Mouse (Mus musculus): ENCODE results near the gene Tha1. TPM values are rescaled to one million over a fixed set of nuclear protein-coding genes. Genes with fewer than 3 reads are reported as not detected.
"Not testable (repeated sequence)": the region's sequence is repeated elsewhere in the genome, so short reads cannot be mapped to it uniquely, and the experiment has no call there.

The Tha1 gene
- polyA plus RNA-seq, 1 experiment from 2014 or later = 1.7 TPM

- no peaks in the 10 kb centered on the region for H3K9me3 ChIP-seq (replicated peaks)
- peaks cover 14% of the 10 kb centered on the region for H3K36me3 ChIP-seq
- H3K4me1 ChIP-seq = peaks cover 45% of the 10 kb centered on the region
- H3K4me2 ChIP-seq = no peak overlapping the region
- ATAC-seq = no peak
- H3K27me3 ChIP-seq (replicated peaks) = no peaks in the 10 kb centered on the region
- no peak overlapping the region for H3K9ac ChIP-seq
- peak overlapping the region; percentile 62; the same call in 1 of the 2 replicates for H3K27ac ChIP-seq
- no peak overlapping the region for H3K4me3 ChIP-seq
- WGBS (ENCODE audit: insufficient replicate concordance) = 48% methylated on average over 5 of the region's 5 CpGs
Measured at GRCm38 (mm10) chr11:117846640-117847039, 26.6 kb downstream of the Tha1 start.

DNA sequence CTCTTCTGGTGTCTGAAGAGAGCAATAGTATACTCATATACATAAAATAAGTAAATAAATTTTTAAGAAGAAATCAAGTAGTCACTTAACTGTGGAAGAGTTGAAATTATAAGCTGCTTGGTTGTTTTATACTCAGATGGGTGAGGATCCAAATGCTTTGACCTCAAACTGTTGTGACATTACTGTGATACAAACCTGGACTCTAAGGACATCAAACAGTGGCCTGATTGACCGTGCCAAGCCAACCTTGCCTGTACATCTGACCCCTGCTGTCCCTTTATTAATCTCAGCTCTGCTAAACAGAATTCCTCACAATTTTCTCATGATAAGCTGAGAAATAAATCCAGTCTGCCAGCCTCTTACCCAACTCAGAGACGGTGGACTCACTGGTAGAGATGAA, 27.6 kb downstream of the Tha1 start:
- H3K4me2 ChIP-seq = no peak overlapping the region
- no peaks in the 10 kb centered on the region for H3K9me3 ChIP-seq (replicated peaks)
- H3K36me3 ChIP-seq = peaks cover 5% of the 10 kb centered on the region
- no peak overlapping the region for H3K9ac ChIP-seq
- no peak for ATAC-seq
- H3K4me3 ChIP-seq = no peak overlapping the region
- peaks cover 44% of the 10 kb centered on the region for H3K4me1 ChIP-seq
- no peaks in the 10 kb centered on the region for H3K27me3 ChIP-seq (replicated peaks)
- no peak overlapping the region for H3K27ac ChIP-seq
- 58% methylated on average over 2 of the region's 2 CpGs for WGBS (ENCODE audit: insufficient replicate concordance)

DNA sequence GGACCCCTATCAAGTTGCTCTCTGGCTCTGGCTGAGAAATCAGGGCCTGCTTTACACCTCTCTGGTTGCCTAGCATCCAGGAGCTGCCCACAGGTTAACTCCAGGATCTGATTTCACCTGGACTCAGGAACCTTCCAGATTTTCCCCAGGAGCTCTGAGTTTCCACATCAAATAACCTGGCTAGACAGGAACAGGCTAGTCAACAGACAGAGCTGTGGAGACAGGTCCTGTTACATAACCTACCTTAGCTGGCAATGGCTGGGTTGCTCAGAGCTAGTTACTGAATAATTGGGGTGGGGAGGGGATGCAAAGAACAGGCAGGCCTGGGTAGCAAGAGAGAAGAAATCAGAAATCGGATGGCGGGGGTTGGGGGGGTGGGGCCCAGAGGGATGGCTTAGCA, 28.3 kb downstream of the Tha1 start:
- H3K4me2 ChIP-seq = no peak overlapping the region
- H3K27ac ChIP-seq = peak overlapping the region; percentile 57
- no peaks in the 10 kb centered on the region for H3K9me3 ChIP-seq (replicated peaks)
- WGBS (ENCODE audit: insufficient replicate concordance) = 45% methylated on average over 2 of the region's 2 CpGs
- no peak overlapping the region for H3K9ac ChIP-seq
- ATAC-seq = no peak
- H3K27me3 ChIP-seq (replicated peaks) = no peaks in the 10 kb centered on the region
- H3K4me3 ChIP-seq = no peak overlapping the region
- no peaks in the 10 kb centered on the region for H3K36me3 ChIP-seq
- H3K4me1 ChIP-seq = peaks cover 44% of the 10 kb centered on the region

DNA sequence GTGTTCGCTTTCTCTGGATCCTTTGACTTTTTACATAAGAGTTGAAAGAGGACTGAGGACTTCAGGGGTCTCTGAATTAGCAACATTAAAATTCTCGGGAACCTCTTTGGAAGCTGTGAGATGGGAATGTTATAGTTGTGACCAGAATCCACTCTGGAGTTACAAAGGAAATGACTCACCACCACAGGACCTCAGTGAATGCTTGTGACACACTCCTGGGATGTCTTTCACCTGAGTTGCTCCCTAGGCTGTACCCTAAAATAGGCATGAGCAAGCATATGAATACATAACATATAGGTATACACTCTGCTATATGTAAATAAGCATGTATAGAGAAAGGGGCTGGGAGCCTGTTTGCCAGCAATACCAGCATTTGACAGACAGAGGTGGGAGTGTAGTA, 29.8 kb downstream of the Tha1 start:
- Histone ChIP-seq H3K9ac (no peak overlapping the region), H3K4me3 (no peak overlapping the region), H3K27me3 (replicated peaks) (no peaks in the 10 kb centered on the region), H3K4me2 (no peak overlapping the region), H3K4me1 (peaks cover 56% of the 10 kb centered on the region), H3K27ac (no peak overlapping the region), H3K9me3 (replicated peaks) (no peaks in the 10 kb centered on the region), H3K36me3 (no peaks in the 10 kb centered on the region)
- 61% methylated on average over 2 of the region's 2 CpGs for WGBS (ENCODE audit: insufficient replicate concordance)
- no peak for ATAC-seq

DNA sequence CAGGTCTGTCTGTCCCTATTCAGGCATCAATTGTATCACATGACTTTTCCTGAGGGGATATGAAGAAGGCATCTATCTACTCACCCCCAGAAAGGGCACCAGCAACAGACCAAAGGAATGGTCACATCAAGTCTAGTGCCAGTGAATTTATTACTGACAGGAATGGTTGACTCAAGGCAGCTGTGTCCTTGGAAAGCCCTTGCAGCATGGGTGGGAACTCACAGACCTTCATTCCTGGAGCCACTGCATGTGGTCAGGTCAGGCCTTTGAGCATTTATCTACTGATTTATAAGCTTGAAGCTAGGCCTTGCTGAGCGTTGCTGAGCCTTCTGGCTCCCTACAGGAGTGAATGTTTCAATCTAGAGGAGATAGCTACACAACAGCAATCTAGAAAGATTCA, 32.4 kb downstream of the Tha1 start:
- ATAC-seq = no peak
- Histone ChIP-seq H3K36me3 (no peaks in the 10 kb centered on the region), H3K27me3 (replicated peaks) (no peaks in the 10 kb centered on the region), H3K9me3 (replicated peaks) (no peaks in the 10 kb centered on the region), H3K4me2 (no peak overlapping the region), H3K9ac (peak overlapping the region; percentile 37; the same call in 1 of the 2 replicates), H3K27ac (peak overlapping the region; percentile 57), H3K4me3 (no peak overlapping the region), H3K4me1 (peaks cover 59% of the 10 kb centered on the region)
- 59% methylated on average over 1 of the region's 1 CpGs for WGBS (ENCODE audit: insufficient replicate concordance)

DNA sequence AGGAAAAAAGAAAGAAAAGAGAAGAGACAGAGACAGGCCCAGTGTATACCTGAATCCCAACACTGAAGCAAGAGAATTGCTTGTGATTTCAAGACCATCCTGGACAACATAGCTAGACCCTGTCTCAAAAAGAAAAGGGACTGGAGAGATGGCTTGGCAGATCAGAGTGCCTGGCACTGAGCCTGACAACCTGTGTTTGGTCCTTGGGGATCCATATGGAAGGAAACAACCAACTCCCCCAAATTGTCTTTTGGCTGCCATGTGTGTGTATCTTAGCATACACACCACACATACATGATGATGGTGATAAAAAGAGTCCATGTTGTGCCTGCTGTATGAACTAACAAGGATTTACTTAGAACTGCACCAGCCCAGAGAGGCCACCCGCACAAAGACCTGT, 34.3 kb downstream of the Tha1 start:
- no peak for ATAC-seq
- H3K27ac ChIP-seq = peak overlapping the region; percentile 93

DNA sequence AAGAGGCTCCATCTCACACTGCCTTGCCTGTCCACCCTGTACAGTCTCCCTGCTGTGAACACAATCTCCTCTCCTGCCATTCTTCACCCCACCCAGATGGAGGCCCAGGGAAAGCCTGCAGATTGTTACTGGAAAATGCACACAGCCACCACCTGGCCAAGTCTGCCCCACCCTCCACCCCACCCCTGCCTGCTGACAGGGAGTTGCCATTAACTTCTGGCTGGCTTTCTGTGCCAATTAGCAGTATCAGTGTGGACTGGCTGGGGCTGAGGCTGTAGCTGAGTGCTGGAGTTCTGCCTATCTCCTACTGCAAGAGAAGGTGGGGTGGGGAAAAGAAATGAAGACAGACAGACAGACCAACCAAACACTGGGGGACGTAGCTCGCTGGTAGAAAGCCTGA, 34.7 kb downstream of the Tha1 start:
- Histone ChIP-seq H3K9me3 (replicated peaks) (no peaks in the 10 kb centered on the region), H3K27me3 (replicated peaks) (no peaks in the 10 kb centered on the region), H3K4me3 (no peak overlapping the region), H3K36me3 (no peaks in the 10 kb centered on the region), H3K27ac (peak overlapping the region; percentile 93), H3K4me2 (peak overlapping the region; percentile 57), H3K9ac (peak overlapping the region; percentile 45), H3K4me1 (peaks cover 74% of the 10 kb centered on the region)
- ATAC-seq = peak; percentile 98
- WGBS (ENCODE audit: insufficient replicate concordance) = 31% methylated on average over 2 of the region's 2 CpGs

More for the DNA sequence above, 34.3 kb downstream of the Tha1 start:
- no peaks in the 10 kb centered on the region for H3K36me3 ChIP-seq
- peak overlapping the region; percentile 57 for H3K4me2 ChIP-seq
- H3K27me3 ChIP-seq (replicated peaks) = no peaks in the 10 kb centered on the region
- H3K9me3 ChIP-seq (replicated peaks) = no peaks in the 10 kb centered on the region
- H3K4me1 ChIP-seq = peaks cover 70% of the 10 kb centered on the region
- H3K4me3 ChIP-seq = no peak overlapping the region
- H3K9ac ChIP-seq = peak overlapping the region; percentile 45
- 43% methylated on average over 1 of the region's 1 CpGs for WGBS (ENCODE audit: insufficient replicate concordance)

GRCm38 (mm10) chr11:117836306-117836705, 37.0 kb downstream of the Tha1 start:
- Histone ChIP-seq H3K9ac (no peak overlapping the region; the same call in 1 of the 2 replicates), H3K27me3 (replicated peaks) (no peaks in the 10 kb centered on the region), H3K4me3 (0 out of 2 replicates have a peak overlapping the region, but pooled peaks have one; percentile 3), H3K4me2 (peak overlapping the region; percentile 59), H3K36me3 (no peaks in the 10 kb centered on the region), H3K9me3 (replicated peaks) (no peaks in the 10 kb centered on the region), H3K27ac (peak overlapping the region; percentile 93), H3K4me1 (peaks cover 92% of the 10 kb centered on the region)
- no peak for ATAC-seq
- 25% methylated on average over 13 of the region's 13 CpGs for WGBS (ENCODE audit: insufficient replicate concordance)

GRCm38 (mm10) chr11:117834086-117834485, 39.2 kb downstream of the Tha1 start:
- Histone ChIP-seq H3K36me3 (no peaks in the 10 kb centered on the region), H3K4me2 (no peak overlapping the region), H3K9ac (no peak overlapping the region), H3K4me1 (peaks cover 92% of the 10 kb centered on the region), H3K27ac (no peak overlapping the region), H3K9me3 (replicated peaks) (no peaks in the 10 kb centered on the region), H3K27me3 (replicated peaks) (no peaks in the 10 kb centered on the region), H3K4me3 (no peak overlapping the region)
- ATAC-seq = no peak
- WGBS (ENCODE audit: insufficient replicate concordance) = 84% methylated on average over 8 of the region's 8 CpGs

DNA sequence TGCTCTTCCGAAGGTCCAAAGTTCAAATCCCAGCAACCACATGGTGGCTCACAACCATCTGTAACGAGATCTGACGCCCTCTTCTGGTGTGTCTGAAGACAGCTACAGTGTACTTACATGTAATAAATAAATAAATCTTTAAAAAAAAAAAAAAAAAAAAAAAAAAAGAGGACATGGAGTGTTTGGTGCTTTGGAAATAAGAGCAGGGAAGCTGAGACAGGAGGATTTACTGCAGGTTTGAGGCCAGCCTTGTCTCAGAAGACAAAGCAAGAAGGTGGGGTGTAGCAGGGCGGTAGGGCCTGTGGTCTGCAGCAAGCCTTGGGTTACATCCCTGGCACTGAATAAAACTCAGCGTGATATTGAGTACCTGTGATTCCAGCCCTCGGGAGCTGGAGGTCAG, 39.8 kb downstream of the Tha1 start:
- ATAC-seq; H3K36me3 ChIP-seq; H3K27ac ChIP-seq; H3K9ac ChIP-seq; H3K27me3 ChIP-seq (replicated peaks); H3K9me3 ChIP-seq (replicated peaks); H3K4me3 ChIP-seq; H3K4me2 ChIP-seq: not testable (repeated sequence)
- peaks cover 92% of the 10 kb centered on the region for H3K4me1 ChIP-seq
- 72% methylated on average over 6 of the region's 6 CpGs for WGBS (ENCODE audit: insufficient replicate concordance)

GRCm38 (mm10) chr11:117832086-117832969, 41.0 kb downstream of the Tha1 start:
- Histone ChIP-seq H3K4me1 (peaks cover 92% of the 10 kb centered on the region), H3K4me3 (peak overlapping the region; percentile 53), H3K27ac (peak overlapping the region; percentile 75), H3K9me3 (replicated peaks) (no peaks in the 10 kb centered on the region), H3K27me3 (replicated peaks) (no peaks in the 10 kb centered on the region), H3K4me2 (peak overlapping the region; percentile 70), H3K9ac (peak overlapping the region; percentile 39), H3K36me3 (no peaks in the 10 kb centered on the region)
- peak; percentile 85 for ATAC-seq
- WGBS (ENCODE audit: insufficient replicate concordance) = 11% methylated on average over 28 of the region's 28 CpGs

DNA sequence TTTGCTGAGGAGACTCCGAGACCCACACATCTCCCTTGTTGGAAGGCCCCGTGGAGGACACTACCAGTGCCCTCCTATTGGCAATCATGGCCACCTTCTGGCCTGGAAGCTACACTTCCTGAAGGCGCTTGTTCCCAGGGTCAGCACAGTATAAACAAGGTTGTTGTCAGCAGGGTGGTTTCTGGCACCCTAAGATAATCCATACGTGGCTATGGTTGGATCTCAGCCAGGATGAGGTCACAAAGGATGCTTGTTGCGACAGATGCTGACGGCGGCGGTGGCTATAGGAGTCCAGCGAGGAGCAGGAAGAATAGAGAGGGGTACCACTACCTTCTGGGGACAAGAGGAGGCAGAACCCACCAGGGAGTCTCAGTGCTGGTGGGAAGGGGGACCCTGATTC, 42.9 kb downstream of the Tha1 start:
- 68% methylated on average over 9 of the region's 9 CpGs for WGBS (ENCODE audit: insufficient replicate concordance)
- no peak overlapping the region for H3K4me3 ChIP-seq
- no peak for ATAC-seq
- H3K36me3 ChIP-seq = no peaks in the 10 kb centered on the region
- H3K27me3 ChIP-seq (replicated peaks) = no peaks in the 10 kb centered on the region
- no peaks in the 10 kb centered on the region for H3K9me3 ChIP-seq (replicated peaks)
- H3K4me1 ChIP-seq = peaks cover 90% of the 10 kb centered on the region
- no peak overlapping the region for H3K9ac ChIP-seq
- H3K4me2 ChIP-seq = no peak overlapping the region
- H3K27ac ChIP-seq = peak overlapping the region; percentile 87

All from liver, embryonic 12.5 days (tissue).